Mouse (Mus musculus) frontal cortex, postnatal 36 days (tissue): ENCODE measurements around the gene Tcf25.
"Not testable (repeated sequence)": the region's sequence is repeated elsewhere in the genome, so short reads cannot be mapped to it uniquely, and the experiment has no call there.

Source experiments
- DNase-seq, 2 experiments: peaks; one replicate each; pipeline ENCODE4 v3.0.0; 2022; ENCODE audit warnings: low spot score in 2 of 2

Tcf25 gene

DNA sequence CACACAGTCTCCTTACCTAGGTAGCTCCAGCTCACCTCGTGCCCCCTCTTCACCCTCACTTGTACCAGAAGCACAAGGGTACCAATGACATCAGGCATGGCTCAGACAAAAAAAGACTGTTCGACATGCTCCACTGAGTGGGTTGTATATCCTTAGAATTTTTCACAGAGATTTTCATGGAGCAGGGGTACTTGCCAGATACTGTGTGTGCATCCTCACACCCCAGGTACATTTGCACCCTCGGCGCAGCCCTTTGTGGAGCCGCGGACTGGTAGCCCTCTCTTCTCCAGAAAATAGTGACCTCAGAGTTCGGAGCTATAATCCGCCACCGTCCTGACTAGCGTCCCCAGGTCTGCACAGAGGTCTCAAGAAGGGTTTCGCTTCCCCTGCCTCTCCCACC lies 37.2 kb downstream of the Tcf25 start:
- no peak for DNase-seq

DNA sequence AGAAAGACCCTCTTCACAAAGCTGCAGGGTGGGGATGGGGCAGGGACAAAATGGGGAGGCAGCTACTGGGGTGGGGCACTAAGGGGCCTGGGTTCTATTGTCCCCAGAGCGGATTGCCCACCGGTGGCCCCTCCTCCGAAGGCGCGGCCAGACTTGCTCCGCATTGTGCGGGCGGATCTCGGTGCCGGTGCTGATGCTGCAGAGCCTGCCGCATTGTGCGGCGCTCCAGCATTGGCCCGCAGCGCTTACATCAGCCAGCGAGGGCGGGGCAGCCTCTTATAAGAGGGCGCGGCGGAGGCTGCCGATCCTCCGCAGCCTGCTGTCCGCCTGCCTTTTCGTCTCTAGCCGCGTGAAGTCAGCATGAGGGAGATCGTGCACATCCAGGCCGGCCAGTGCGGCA lies 37.7 kb downstream of the Tcf25 start, which contains the start of gene Tubb3:
Tubb3 (plus strand) TSS at position 179 of the 400 bp plus-strand sequence.
- peak; percentile 92 to 93 for DNase-seq

GRCm38 (mm10) chr8:123411781-123412327 lies 38.3 kb downstream of the Tcf25 start:
- no peak for DNase-seq

DNA sequence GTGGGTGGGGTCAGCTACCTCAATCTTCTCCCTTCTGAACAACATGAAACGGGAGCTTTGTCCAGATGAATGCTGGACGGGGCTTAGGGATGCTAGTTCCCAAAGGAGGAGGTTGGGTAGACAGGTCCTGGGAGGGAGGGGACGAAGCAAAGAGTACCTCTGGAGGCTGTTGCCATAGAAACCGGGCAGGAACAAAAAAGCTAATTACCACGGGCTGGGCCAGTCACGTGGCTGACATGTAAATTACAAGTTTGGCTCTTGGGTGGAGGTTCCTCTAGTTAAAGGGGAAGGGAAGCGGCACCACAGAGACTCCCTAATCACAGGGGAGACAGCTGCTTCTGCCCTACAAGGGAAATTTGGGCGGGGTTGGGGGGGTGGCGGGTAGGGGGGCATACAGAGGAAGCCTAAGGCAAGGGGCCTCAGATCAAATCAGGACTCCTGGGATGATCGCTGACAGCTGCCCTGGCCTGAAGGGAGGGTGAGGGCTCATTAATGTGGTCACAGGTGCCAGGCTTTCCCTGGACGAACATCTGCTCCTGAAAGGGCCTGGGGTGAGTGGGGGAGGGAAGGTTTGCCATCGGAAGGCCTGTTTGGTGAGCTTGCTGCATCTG lies 39.1 kb downstream of the Tcf25 start:
- peak; percentile 73 to 87 for DNase-seq

DNA sequence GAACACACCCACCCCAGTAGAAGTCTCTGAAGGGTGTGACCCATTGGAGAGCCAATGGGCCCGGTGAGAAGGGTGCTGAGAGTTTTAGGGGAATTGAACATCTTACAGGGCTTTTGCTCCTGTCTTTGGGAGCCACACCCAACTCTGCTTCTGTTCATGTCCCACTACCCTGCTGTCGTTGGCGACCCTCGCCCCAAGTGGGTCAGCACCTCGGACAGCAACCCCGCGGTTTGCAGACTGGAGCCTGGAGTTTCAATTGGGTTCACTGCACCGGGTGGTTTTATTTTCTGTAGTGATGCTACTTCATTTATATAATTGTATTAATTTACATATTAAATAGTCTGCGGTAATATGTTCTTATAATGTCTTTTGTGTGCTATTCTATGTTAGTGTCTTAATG lies 40.7 kb downstream of the Tcf25 start:
- no peak for DNase-seq

DNA sequence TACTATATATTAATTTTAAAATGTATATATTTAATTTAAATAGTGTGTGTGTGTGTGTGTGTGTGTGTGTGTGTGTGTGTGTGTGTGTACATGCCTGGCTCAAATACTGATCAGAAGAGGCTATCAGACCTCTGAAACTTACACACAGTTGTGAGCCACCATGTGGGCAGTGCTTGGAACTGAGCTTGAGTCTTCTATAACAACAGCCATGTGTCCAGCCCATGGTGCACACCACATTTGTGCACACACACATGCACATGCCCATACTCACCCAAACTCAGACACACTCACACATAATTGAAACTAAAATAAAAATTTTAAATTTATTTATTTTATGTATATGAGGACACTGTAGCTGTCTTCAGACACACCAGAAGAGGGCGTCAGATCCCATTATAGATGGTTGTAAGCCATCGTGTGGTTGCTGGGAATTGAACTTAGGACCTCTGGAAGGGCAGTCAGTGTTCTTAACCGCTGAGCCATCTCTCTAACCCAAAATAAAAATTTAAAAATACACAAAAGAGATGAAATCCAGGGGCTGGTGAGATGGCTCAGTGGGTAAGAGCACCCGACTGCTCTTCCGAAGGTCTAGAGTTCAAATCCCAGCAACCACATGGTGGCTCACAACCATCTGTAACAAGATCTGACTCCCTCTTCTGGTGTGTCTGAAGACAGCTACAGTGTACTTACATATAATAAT lies 41.6 kb downstream of the Tcf25 start:
- DNase-seq = not testable (repeated sequence)

- no peak for DNase-seq
These were observed 42.7 kb downstream of the Tcf25 start for GRCm38 (mm10) chr8:123415967-123416943.

DNA sequence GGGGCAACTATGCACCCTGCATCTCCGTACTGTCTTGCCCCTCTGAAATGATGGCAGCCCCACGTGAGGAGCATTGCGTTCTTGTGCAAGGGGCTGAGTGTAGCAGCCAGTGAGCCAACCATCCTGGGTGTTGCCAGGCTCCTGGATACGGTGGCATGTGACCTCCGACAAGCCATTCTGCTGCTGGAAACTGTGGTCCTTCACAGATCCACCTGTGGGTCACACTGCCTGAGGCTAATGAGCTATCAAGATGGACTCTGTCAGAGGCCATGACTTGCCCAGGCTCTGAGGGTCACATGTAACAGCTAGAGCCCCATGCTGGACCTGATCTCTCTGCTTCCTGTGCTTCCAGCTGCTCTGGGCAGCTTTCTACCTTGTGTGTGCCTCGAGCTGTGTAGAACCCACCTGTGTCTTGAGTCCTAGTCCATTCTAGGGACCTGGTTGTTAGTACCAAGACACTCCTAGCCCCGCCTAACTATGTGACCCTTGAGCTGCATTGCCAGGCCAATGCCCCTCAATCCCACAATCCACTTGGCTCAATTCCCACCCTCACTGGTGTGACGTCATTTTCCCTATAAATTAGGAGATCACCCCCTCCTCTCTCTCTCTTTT lies 43.5 kb downstream of the Tcf25 start:
- no peak for DNase-seq

DNA sequence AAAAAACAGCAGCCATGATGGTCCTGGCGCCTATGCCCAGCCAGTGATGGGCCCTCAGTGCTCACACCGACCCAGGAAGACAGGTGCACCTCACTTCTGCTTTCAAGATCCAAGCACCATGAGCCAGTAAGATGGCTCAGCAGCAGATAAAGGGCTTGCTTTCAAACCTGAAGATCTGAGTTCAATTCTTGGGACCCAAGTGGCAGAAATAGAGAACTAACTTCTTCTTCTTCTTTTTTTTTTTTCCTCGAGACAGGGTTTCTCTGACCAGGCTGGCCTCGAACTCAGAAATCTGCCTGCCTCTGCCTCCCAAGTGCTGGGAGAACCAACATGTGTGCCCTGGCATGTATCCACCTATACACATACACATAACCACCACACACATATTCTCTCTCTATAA lies 46.2 kb downstream of the Tcf25 start:
- DNase-seq = no peak

GRCm38 (mm10) chr8:123420525-123421281 lies 47.1 kb downstream of the Tcf25 start:
- no peak for DNase-seq

- no peak for DNase-seq
These were observed 47.8 kb downstream of the Tcf25 start for GRCm38 (mm10) chr8:123421325-123421724.

GRCm38 (mm10) chr8:123422056-123422780 lies 48.7 kb downstream of the Tcf25 start:
- DNase-seq = peak; percentile 67 to 86

GRCm38 (mm10) chr8:123422781-123423159 lies 49.2 kb downstream of the Tcf25 start:
- no peak for DNase-seq

DNA sequence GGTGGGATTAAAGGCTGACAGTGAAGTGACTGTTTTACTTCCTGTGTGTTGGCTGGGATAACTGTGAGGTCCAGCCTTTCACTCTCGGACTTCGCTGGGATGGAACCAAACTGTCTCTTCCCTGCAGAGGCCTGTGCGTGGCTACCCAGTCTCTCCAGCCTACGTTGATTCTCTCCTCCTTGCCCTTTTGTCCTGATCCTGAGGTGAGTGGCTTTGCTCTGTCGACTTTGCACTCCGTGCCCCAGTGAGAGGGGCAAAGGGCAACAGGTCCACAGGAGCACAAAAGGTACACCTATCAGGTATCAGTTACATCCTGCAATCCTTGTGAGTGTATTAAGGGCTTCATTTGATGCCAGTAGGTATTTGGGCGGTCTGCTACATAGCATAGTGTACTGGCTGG lies 49.9 kb downstream of the Tcf25 start, which contains the start of gene Def8:
Def8 (plus strand) TSS at position 87 of the 400 bp plus-strand sequence.
- DNase-seq = no peak

DNA sequence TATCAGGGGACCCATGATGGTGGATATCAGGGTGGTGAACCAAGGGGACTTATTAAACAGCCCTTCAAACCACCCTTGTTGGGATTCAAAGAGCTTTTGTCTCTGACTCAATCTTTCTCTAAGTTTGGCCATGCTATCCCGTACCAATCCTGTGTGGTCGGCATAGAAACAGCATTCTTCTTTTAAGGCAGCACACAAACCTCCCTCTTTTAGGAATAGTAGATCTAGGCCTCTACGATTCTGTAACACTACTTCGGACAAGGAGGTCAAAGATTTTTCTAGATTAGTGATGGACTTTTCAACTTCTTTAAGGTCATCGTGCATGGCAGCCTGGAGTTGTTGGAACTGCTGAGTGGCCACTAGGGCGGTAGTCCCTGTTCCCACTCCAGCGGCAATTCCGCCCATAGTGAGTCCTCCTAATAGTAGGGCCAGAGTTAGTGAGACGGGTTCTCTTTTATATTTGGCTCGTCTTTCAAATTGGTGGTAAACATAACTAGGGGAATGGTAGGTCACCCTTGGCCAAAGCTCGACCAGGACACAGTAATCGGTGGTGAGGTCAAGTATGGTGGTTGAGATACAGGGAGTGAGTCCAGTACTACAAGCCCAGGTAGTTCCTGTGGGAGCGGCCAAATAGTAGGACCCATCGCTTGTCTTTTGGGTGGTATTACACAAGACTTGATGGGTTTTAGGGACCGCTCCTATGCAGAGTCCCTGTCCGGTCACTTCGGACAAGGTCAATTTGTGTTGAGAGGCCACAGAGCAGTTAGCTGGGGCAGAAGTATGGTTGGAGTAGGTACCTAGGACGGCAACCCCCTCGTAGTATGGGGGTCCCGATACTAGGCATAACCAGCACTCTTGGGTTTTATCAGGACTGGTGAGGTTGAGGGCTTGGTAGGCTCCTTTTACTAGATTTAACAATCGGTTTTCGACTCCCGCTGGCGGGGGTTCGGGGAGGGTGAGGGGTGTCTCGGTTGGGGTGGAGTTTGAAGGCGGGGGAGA lies 53.3 kb downstream of the Tcf25 start:
- DNase-seq = no peak

DNA sequence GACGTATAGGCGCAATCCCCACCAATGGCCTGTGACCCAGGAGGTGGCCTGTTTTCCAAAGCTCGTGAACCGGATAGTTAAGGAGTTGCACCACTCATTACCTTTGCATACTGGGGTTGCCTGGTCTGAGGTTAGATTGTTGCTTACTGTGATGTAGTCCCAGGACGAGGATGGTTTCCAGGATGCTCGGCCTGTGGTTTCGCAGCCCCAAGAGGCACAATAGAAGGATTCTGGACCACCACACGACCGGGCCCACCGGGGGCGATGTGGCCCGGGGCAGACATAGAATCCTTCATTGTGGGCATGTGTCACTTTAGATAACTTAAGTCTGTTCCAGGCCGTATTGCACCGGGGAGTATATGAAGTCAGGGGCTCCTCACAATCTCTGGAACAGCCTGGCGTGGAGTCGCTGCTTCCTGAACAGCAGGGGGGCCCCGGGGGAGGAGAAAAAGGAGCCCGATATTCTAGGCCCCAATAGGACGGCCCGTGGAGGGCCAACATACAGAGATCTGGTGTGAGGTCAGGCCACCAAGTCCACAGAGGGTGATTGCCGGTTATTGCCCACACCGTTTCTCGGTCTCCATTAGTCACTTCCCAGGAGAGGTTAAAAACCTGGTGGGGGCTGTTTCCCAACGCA lies 54.2 kb downstream of the Tcf25 start:
- DNase-seq = no peak

GRCm38 (mm10) chr8:123428343-123428893 lies 54.9 kb downstream of the Tcf25 start:
- no peak for DNase-seq
